Mouse (Mus musculus) adrenal gland, postnatal 36 days (tissue): Measurements from ENCODE around the gene Grid1. TPM values are rescaled to one million over a fixed set of nuclear protein-coding genes. Genes with fewer than 3 reads are reported as not detected.

Source experiments
- DNase-seq, 2 experiments: peaks; one replicate each; pipeline ENCODE4 v3.0.0; 2021; ENCODE audit warnings: mixed read lengths in 1 of 2
- total RNA-seq, 2 experiments: library from RNA; stranded (reverse); gene quantifications; 2 replicates each; pipeline ENCODE4 v1.2.3; 2021

The Grid1 gene
- total RNA-seq, 2 experiments from 2014 or later, result 0.17 to 0.30 TPM

GRCm38 (mm10) chr14:35009074-35009473 lies 189.2 kb downstream of the Grid1 start:
- DNase-seq, result no peak

- DNase-seq, result no peak
Measured at GRCm38 (mm10) chr14:35026686-35027085, 206.8 kb downstream of the Grid1 start.

GRCm38 (mm10) chr14:35027501-35028140 lies 207.7 kb downstream of the Grid1 start:
- no peak for DNase-seq

GRCm38 (mm10) chr14:35029626-35030025 lies 209.7 kb downstream of the Grid1 start:
- DNase-seq, result no peak

- no peak for DNase-seq
Measured at GRCm38 (mm10) chr14:35030271-35030670, 210.4 kb downstream of the Grid1 start.

GRCm38 (mm10) chr14:35032283-35032682 lies 212.4 kb downstream of the Grid1 start:
- no peak for DNase-seq

- DNase-seq, result no peak
Measured at GRCm38 (mm10) chr14:35044268-35044667, 224.4 kb downstream of the Grid1 start.

GRCm38 (mm10) chr14:35044918-35045698 lies 225.2 kb downstream of the Grid1 start:
- DNase-seq, result no peak

- no peak for DNase-seq
Measured at GRCm38 (mm10) chr14:35049231-35049630, 229.3 kb downstream of the Grid1 start.

GRCm38 (mm10) chr14:35054139-35054538 lies 234.2 kb downstream of the Grid1 start:
- DNase-seq, result no peak

GRCm38 (mm10) chr14:35074636-35075035 lies 254.7 kb downstream of the Grid1 start:
- DNase-seq, result peak; percentile 61 to 77

- no peak for DNase-seq
Measured at GRCm38 (mm10) chr14:35079954-35080353, 260.0 kb downstream of the Grid1 start.

- DNase-seq, result no peak
Measured at GRCm38 (mm10) chr14:35092646-35093045, 272.7 kb downstream of the Grid1 start.

GRCm38 (mm10) chr14:35093561-35094186 lies 273.8 kb downstream of the Grid1 start:
- no peak for DNase-seq

- DNase-seq, result no peak
Measured at GRCm38 (mm10) chr14:35095506-35096059, 275.7 kb downstream of the Grid1 start.

GRCm38 (mm10) chr14:35096085-35096484 lies 276.2 kb downstream of the Grid1 start:
- DNase-seq, result no peak

- no peak for DNase-seq
Measured at GRCm38 (mm10) chr14:35097166-35097565, 277.3 kb downstream of the Grid1 start.

GRCm38 (mm10) chr14:35103639-35104210 lies 283.8 kb downstream of the Grid1 start:
- no peak for DNase-seq

- DNase-seq, result no peak
Measured at GRCm38 (mm10) chr14:35107596-35107995, 287.7 kb downstream of the Grid1 start.

GRCm38 (mm10) chr14:35110928-35111327 lies 291.0 kb downstream of the Grid1 start:
- peak; percentile 15 to 39 for DNase-seq

GRCm38 (mm10) chr14:35112327-35113275 lies 292.7 kb downstream of the Grid1 start:
- DNase-seq, result peak; percentile 4 to 8
